Mouse (Mus musculus) embryo, embryonic 10.5 days (tissue): ENCODE measurements around the gene Riox2.
"Not testable (repeated sequence)": the region's sequence is repeated elsewhere in the genome, so short reads cannot be mapped to it uniquely, and the experiment has no call there.

Source experiments
- DNase-seq: peaks from one replicate; pipeline ENCODE4 v3.0.0-alpha.2; 2015; ENCODE audit warnings: low spot score

The Riox2 gene

GRCm38 (mm10) chr16:59471637-59472278 lies at the start of gene Riox2:
TSS of gene Riox2 (plus strand) at chr16:59471775.
- DNase-seq, result peak; percentile 87

DNA sequence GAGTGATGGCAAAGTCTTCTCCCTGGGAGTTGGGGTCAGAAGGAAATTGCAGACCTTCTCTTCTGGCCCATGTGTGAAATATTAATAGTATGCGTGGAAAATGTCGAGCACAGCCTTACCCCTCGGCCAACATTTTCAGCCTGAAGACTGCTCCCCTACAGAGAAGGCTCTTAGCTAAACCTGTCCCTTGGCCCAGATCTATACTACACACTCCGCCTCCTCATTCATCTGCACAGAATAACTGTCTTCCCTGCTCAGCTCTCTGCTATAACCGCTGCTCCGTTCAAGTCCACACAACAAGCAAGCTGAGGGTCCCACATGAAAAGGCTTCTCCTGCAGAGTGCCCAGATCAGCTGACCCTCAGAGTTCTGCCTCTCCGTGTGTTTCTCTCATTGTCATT lies 43.6 kb upstream of the Riox2 start:
- no peak for DNase-seq

DNA sequence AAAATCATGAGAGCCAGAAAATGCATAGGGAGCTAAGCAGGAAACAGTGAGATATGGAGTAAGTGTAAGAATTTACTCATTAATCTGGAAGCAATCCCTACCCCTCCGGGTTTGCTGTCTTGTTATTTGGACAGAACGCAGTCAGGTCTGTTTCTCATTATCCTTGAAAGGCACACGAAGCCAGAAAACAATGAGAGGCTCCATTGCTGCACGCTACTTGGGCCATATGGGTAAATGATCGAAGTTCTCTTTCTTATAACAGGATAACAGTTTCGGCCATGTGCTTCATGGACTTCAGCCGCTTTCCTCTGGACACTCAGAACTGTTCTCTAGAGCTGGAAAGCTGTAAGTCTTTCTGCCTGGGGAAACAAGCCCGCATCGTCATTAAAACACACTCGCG lies 38.4 kb upstream of the Riox2 start:
- peak; percentile 54 for DNase-seq

- DNase-seq, result no peak
Observed at GRCm38 (mm10) chr16:59444880-59445559, 26.6 kb upstream of the Riox2 start.

DNA sequence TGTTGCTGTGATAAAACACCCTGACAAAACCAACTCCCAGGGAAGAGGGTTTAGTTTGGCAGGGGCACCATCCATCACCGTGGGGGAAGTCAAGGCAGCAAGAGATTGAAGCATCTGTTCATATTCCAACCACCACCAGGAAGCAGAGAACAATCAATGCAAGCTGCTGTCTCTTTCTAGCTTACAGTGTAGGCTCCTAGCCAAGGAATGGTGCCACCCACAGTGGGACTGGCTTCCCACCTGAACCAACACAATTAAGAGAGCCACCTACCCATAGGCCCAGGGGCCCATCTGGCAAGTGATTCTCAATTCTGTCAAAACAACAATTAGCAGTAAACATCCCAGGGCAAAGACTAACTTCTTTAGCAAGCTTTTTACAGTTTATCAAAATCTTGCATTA lies 23.4 kb upstream of the Riox2 start:
- no peak for DNase-seq

DNA sequence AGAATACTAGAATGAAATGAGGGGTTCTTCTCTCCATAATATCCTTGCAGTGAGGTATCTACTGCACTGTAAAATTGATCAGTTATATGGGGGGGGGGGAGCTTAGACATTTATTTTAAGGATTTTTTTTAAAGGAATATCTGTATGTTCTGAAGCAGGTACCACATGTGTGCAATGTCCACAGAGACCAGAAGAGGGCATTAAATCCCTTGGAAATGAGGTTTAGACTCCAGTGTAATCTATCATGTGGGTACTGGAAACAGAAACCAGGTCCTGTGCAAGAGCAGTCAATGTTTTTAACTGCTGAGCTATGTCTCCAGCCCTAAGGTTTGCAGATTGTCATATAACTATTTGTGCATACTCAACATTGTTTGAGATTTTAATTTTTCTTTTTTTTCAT lies 22.5 kb upstream of the Riox2 start:
- no peak for DNase-seq

GRCm38 (mm10) chr16:59451813-59452212 lies 19.8 kb upstream of the Riox2 start:
- DNase-seq, result no peak

DNA sequence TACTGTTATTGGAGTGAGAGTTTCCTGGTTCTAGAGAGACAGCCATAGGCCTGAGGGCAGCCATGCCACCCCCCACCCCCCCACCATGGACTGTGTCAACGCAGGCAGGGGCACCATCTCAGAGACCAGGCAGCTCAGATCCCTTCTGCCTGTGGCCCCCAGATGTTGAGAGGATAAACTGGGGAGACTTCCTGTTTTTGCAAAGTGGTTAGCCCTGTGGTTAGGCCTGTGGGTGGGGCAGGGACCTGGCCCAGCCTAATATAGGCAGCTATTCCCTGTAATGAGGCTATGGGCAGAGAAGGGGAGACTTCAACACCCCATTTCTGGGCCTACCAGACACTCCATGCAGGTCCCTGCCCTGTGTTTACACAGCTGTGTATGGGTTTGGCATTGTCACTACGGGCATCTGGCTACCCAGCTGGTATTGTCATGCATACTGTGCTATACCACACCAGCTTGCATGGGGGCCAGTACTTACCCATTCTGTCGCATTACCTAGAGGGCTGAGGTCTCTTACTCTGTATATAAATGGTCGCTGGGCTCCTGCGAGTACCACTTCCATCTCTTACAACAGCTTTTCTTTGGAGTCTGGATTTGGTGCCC lies 12.2 kb upstream of the Riox2 start:
- DNase-seq, result not testable (repeated sequence)

DNA sequence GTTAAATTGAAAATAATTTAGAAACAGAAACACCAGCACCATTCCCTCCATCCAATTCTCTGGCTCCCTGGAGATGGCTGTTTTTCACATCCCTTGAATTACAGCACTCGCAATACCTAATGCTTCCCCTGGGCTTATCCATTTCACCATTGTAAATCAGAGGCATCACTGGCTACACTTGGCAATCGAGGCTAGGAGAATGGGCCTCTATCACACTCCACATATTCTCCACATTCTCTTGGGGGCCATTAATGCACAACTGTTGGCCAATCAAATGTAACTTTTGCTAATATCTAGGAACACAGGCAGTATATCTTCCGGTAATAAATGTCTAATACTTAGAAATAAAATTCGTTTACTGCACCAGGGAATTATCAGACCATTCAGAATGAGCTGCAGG lies 8.0 kb upstream of the Riox2 start:
- no peak for DNase-seq

DNA sequence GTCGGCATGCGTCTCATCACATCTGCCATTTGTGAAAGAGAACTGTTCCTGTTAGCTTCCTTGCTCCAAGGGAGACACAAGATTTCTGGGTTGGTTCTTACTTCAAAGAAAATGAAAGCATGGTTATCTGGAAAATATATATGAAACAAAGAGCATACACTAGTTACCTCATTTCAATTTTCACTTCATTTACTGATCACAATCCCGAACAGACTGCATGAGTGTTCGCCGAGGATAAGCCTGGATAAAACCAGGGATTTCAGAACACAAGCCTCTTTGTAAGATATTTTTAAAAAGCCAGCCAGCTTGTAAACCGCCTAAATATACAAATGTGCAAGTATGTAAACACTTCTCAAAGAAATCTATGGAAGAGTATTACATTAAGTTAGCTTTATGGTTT lies 7.6 kb upstream of the Riox2 start:
- DNase-seq, result no peak

DNA sequence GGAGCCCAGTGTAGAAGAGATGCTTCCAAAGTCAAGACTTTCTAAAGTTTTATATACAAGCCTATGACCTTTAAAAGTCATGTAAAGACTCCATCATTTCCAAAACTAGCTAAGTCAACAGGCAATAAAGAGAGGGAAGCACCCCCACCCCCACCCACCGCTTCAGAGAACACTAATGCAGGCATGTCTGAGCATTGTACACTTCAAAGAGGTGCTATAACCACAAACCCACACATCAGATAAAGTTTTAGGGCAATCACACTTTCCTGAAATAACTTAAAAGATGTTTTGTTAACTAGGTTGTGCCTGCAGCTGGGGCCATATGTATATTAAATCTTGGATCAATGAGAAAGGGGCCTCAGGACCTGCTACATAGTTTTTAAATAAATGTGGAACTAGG lies 1.7 kb upstream of the Riox2 start:
- DNase-seq, result no peak

- DNase-seq, result peak; percentile 26
Observed at GRCm38 (mm10) chr16:59472546-59472945, 971 bp downstream of the Riox2 start.

GRCm38 (mm10) chr16:59474788-59475187 lies 3.2 kb downstream of the Riox2 start:
- peak; percentile 68 for DNase-seq

DNA sequence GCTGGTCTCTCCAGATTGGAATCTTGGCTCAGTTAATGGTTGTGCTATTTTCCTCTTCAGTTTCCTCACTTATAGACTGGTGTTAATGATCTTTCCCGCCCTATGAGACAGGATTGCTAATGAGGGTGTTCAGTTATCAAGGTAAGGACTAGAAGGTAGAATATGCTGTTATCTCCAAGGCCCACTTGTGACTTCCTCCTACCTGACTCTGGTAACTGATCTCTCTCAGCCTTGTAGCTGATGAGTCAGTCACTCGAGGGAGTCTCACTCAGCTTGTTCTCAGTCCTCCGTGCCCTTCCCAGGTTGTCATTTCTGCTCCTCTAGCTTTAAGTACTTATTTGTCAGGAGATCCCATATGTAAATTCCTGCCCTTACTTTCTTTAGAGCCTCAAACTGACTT lies 6.4 kb downstream of the Riox2 start:
- DNase-seq, result no peak

DNA sequence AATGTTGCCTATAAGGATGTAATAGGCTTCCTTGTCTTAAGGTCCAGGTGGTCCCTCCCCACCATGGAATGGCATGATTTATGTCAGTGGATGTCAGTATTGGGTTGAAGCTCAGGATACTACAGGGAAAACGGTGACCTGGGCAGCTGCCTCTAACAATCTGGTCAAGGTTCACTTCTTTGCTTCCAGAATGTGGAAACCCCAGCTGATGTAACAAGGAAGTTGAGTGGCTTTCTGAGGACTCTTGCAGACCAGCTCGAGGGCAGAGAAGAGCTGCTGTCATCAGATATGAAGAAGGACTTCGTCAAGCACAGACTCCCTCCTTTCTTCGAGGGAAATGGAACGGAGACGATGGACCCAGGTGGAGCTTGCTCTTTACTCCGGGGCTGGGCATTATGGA lies 15.7 kb downstream of the Riox2 start:
- DNase-seq, result no peak

GRCm38 (mm10) chr16:59487975-59488548 lies 16.5 kb downstream of the Riox2 start:
- DNase-seq, result no peak

DNA sequence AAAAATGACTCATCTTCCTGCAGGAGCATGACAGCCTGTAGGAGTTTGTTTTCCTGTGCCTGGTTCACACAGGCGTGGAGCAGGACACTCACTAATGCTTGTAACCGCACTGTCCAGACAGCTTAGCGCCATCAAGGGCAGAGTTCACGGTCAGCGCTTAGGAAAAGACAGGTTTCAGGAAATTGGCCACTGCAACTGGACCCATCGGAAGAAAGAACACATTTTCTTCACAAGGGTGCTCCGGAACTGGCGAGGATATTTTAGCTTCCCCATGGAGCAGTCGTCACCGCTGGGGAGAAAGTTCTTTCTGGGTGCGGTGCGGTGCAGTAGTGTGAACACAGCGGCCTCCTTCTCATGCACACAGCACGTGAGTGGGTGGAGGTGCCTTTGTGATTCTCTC lies 21.6 kb downstream of the Riox2 start:
- no peak for DNase-seq

DNA sequence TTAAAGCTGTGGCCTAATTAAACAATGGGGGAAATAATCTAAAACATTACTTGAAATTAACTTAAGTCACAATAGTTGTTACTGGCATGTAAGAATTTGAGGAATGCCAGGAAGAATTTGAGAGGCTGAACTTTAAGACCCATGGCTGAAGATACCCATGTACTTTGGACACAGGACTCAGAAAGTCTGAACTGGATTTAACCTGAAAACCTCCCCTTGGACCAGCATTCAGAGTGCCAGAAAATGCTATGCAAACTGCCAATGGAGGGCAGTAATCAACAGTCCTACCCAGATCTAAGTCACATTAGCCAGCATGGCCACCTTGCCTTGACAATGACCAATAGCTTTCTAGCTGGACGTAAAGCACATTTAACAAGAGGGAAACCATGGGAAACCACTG lies 26.4 kb downstream of the Riox2 start:
- DNase-seq, result no peak

- no peak for DNase-seq
Observed at GRCm38 (mm10) chr16:59499180-59499579, 27.6 kb downstream of the Riox2 start.

DNA sequence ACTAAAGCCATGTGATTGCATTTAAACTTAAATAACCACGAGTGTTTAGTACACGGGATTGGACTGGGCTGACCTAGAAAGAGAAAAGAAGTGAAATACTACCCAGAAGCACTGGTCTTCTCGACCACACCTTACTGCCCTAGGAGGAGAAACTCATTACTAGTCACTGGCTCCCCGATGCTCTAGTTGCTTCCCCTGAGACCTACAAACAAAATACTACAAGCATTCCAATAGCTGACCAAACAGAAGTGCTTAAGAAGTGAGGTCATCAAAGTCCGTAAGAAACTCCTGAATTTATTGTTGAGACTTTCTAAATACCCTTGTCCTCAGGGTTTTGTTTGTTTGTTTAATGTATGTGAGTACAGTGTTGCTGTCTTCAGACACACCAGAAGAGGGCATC lies 38.3 kb downstream of the Riox2 start:
- no peak for DNase-seq

DNA sequence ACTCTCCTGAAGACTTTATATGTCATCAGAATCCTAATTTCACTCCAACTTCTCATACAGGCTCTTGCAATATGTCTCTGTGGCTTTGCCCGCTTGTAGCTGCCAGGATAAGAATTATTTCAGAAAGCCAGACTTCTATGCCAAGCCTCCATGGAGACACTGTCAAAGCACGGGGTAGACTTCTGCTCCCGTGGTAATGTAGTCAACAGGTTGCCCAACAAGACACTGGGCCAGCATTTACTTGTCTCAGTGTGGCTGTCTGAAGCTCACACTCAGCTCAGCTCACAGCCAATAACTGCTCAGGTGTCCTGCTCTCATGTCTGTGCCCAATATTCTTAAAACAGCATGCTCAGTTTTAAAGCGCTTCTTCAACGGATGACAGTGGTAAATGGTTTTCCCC lies 43.6 kb downstream of the Riox2 start:
- no peak for DNase-seq

GRCm38 (mm10) chr16:59516965-59517364 lies 45.4 kb downstream of the Riox2 start:
- DNase-seq, result no peak
